Mouse (Mus musculus) cerebellum, postnatal 4 days (tissue): ENCODE data around the gene Sh3rf3.
"Not testable (repeated sequence)": the region's sequence is repeated elsewhere in the genome, so short reads cannot be mapped to it uniquely, and the experiment has no call there.

Experiments
- DNase-seq, 2 experiments: peaks; one replicate each; pipeline ENCODE4 v3.0.0; 2022; ENCODE audit warnings: low spot score in 2 of 2, mixed read lengths in 1 of 2

Sh3rf3 gene

DNA sequence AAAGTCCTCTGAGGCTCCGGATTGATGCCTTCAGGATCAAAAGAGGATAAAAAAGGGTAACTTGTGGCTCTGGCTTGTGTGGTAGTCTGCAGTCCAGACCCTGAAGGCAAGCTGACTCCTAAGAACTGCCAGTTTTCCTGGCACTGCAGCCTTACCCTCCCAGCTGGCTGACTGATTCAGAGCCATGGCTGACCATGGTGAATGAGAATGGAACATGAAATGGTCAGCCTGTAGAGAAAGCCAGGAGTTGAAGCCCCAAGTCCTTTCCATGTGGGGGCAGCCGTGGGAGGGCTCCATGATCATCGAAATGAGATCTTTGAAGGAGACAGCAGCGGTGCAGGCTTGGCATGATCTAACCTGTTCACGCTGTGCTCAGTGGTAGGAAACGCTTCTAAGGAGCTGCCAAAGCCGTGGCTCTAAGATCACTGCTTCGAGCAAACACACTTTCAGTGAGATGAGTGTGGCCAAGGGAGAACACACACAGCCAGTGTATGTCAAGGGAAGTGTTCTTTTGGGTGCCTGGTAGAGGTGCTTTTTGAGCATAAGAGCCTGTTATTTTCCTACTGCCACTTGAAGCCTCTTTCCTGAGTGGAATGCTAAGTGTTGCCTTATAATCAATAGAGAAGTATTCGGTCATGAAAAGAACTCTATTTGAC lies 168.6 kb downstream of the Sh3rf3 start:
- peak in 1 of 2 experiments; percentile 24 for DNase-seq

DNA sequence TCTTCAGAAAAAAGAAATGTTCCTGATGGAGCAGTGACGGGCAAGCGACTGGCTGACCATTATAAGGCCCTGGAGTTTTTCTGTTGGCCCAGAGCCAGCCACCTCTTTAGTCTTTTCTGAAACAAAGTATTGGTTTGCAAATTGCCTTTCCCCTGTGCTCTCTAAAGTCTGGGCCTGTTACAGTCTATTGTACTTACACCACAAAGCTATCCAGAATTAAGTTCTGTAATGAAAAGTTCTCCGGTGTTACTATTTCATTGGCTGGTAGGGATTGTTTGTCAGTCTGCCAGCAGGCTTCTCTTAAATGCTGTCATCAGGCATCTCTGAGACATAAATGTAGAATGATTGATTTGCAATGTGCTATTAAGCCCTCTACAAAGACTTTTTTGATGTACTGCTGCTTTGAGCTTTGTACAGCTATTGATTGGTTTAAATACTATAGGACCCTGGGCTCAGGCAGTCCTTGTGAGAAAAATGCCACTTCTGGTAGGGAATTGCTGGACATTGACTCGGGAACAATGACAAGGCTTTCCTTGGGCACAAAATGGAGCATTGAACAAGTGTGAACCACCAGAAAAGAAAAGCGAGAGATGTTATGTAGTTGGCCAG lies 169.5 kb downstream of the Sh3rf3 start:
- DNase-seq = no peak

DNA sequence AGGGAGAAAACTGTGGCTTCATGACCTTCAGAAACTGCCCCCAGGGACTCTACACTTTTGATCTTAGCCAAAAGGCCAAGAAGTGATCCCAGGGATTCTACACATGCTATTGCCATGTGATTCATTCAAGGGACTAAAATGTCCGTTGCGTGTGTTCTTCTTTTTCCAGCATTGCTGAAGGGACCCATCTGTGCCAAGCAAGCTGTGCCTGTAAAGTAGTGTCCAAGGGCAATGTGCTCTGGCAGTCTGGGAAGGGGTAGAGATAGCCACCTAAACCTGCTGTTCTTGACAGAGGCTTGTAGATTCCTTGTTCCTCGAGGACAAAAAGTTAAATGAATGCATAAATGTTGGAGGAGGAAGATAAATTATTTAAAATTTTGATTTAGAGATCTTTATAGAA lies 178.5 kb downstream of the Sh3rf3 start:
- no peak for DNase-seq

DNA sequence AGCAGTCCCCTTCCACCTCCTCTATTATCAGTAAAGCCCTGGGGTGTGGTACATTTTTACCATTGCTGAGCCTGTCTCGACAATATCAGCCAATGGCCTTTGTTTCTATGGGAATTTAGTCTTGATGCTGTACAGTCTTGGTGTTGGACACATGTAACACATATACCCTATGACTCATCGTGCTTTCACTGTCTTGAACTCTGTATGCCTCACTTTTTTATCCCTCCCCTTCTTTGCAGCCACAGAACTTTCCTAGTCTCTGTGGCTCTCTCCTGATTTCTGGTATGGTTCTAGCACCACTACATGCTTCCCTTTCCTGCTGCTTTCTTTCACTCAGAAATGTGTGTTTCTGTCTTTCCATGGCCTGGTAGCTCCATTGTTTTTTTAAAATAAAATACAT lies 181.6 kb downstream of the Sh3rf3 start:
- DNase-seq = no peak

DNA sequence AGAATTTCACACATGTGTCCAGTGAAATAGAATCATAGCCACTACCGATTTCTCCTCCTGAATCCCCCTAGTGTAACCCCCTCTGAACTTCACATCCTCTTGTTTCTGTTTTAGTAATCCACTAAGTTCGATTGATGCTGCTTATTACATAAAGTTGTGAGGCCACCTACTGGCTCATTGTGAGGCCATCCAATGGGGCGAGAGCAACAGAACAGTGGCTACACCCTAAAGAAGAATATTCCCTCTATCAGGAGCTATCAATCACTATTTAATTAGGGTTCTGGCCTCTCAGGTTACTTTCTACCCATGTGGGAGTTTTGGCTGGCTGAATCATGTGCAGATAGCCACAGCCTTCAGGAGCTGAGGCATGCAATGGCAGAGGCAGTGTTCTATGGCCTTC lies 182.0 kb downstream of the Sh3rf3 start:
- DNase-seq = no peak

DNA sequence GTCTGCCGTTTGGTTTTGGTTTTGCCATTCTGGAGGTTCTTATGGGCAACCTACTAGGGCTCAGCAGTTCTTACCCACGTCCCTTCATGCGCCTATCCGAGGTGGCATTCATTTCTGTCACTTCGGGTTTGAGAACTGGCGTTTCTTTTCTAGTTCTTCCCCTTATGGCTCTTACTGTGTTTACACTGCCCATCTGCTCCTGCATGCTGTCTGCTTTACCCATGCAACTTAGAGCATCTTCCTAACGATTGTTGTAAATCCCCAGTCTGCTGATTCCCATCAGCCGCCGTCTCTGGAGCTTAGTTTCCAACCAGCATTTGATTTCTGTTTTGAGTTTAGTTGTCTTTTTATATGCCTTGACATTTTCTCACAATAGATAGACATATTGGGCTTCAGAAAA lies 189.2 kb downstream of the Sh3rf3 start:
- no peak for DNase-seq

DNA sequence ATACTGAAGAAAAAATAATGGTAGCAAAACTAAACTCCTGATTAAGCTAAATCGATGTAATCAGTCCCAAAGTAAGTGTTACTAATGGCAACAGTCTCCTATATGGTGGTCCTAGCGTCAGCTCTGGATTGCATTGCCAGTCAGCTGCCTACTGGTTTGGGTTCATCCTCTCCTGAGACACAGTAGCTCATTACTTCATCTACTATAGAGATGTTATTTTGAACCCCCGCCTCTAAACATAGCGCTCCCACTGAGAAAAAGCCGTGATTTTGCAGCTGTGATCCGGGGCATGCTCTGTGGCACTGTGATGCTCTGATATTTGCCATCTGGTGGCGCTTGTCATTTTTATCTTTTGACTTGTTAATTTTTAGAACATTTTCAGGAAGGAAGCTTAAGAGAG lies 198.3 kb downstream of the Sh3rf3 start:
- DNase-seq = no peak

DNA sequence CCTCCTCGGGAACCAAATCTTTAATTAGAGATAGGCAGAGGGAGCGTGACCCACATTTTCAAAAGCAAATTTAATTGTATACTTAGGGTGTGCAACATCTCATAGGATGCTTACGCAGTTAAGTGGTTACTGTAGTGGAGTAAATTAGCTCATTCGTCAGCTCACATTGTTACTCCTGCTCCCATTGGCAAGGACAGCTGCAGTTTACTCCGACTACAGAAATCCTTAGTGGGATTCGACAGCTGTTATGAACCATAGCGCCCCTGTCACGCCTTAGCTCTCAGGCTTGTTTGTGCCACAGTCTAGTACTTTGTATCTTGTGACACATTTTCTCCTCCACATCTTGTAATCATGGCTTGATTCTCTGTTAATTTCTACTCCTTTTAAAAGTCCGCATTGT lies 200.5 kb downstream of the Sh3rf3 start:
- no peak for DNase-seq

DNA sequence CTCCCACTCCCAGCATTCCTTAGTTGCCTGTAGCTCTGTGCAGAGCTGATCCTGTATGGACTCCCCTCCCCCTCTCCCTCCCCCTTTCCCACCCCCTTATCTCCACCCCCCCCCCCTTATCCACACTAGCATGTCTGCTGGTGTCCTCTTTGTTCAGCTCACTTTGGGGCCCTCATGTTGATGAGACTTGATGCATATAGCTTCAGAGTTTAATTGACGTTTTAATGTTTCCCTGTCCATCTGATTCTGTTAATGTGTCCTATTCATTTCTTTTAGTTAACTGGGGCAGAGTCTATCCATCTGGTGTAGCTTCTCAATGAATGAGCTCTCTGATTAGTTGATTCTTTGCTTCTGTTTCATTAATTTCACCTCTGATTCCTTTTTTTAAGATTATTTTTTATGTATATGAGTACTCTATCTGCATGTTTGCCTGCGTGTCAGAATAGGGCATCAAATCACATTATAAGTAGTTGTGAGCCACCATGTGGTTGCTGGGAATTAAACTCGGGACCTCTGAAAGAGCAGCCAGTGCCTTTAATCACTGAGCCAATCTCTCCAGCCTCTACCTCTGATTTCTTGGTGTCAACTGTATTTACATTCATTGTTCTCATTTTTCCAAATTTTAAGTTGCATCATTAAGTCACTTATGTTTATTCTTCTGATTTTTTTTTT lies 206.3 kb downstream of the Sh3rf3 start:
- DNase-seq = no peak

DNA sequence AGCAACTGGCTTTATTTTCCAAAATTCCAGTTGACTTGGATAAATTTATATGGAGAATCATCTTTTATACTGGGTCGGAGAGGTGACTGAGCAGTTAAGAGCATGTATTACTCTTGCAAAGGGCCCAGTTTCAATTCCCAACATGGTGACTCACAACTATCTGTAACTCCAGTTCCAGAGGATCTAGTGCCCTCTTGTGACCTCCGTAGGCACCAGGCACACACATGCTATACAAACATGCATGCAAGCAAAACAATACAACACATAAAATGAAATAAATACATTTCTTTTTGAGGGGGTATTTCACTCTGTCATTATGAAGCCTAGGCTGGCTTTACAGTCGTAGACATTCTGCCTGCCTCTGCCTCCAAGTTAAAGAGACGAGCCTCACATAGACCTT lies 237.3 kb downstream of the Sh3rf3 start:
- DNase-seq = no peak

DNA sequence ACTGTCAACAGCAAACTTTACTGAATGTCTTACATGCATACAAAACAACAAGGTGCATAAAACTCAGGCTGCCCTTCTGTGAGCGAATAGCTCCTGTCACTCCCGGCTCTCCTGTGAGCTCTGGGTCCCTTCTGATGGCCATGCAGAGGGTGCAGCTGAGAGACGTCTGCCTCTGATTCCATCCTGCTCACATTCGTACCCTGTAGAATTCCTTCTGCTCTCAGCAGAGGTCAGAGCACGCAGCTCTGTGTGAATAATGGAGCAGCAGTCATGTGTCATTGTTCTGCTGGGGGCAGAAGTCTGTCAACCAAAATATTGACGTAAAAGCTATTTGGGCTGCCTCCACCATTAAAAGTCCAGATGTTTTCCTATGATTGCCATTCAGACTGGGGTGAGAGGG lies 243.1 kb downstream of the Sh3rf3 start:
- DNase-seq = no peak

DNA sequence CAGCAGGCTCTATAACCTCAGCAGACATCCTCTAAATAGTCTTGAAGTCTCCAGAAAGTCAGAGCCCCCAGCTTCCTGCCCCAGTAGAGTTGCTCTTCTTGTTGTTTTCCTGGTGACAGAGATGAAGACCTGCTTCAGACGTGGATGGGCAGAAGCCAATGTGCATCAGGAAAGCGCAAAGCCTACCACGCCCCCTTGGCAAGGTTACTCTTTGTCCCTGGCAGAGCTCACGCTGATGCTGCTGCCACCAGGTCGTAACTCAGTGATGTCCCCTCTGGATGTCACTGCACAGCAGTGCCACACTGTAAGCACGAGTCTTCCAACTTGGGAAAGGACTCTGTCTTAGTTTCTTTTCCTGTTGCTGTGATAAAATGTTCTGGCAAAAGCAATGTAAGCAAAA lies 253.6 kb downstream of the Sh3rf3 start:
- DNase-seq = no peak

DNA sequence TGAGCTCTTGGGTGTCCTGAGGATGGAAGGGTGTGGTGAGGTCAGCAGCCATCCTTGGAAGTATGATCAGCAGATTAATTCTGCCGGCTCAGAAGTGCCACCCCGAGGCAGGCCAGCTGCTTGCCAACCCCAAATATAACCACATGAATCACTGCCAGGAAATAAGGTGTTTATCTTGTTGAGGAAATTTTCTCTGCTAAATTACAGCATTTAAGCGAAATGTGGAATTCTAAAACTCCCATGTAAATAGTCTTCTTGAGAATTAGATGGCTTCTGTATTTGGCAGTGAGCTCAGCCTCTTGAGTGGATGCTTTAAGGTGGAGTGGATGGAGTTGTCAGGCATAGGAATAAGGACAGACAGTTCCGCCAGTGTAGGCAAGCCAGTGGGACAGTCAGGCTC lies 259.7 kb downstream of the Sh3rf3 start:
- no peak for DNase-seq

DNA sequence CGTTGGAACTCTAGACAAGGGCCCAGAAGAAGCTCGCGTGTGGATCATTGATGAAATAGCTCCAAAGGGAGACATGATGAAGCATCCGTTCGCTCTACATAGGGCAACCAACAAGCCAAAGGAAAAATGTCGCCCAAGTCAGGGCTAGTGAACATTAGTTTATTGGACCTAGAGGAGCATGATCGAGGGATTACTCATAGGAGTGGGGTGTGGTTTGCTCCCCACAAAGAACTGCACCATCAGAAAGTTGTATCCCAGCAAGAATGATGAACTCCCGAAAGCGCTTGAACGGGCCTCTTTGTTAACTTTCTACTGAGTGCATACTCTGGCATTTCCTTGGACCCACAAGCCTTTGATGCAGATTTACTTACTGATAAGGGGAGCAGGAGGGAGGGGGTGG lies 263.5 kb downstream of the Sh3rf3 start:
- no peak for DNase-seq

DNA sequence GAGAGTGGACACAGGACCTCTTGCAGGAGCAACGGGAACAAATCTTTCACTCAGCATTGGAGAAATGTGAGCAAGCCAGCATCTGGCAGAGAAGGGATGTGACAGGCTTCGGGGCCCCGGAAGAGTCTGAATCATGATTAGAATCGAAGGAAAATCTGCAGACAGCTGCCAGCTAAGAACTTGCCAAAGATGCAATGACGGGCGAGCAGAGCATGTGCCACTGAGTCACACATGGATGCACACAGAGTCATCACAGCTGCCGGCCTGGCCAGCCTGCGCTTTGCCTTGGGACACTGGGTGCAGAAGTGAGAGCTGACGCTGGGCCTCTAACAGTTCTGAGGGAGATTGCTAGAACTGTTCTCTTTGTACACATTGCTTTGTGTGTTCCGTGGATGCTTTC lies 264.8 kb downstream of the Sh3rf3 start:
- DNase-seq = peak in 1 of 2 experiments; percentile 60

DNA sequence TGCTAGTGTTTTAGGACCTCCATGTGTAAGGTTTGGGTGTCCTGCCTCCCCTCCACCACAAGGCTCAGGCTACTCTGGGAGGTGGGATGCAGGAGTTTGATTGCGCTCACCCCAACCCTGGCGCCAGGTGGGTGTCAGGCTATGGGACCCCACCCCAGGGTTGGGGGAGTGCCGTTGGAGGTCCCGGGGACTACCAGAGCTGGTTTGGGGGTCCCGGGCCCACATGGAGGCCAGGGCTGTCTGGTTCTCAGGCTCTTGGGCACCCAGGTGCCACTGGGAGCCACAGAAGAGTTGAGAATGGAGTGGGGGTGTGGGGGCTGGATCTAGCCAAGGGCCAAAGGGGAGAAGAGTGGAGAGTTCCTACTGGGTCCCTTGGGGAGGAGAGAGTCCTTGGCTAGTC lies 272.4 kb downstream of the Sh3rf3 start:
- DNase-seq = no peak

DNA sequence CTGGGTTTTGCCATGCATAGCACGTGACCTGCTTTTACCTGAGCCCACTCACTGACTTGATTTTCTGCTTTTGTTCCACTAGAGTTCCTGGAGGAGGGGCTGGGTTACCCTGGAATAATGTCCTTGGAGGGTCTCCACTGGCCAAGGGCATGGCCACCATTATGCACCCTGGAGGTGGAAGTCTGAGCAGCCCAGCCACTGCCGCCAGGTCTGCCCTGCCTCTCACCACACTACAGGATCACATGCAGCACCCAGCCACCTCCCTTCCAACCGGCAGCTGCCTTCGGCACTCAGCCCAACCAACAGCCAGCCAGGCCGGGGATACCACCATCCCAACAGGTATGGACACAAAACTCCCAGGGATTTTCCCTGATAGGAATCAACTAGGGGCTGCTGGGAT lies 273.4 kb downstream of the Sh3rf3 start:
- no peak for DNase-seq

DNA sequence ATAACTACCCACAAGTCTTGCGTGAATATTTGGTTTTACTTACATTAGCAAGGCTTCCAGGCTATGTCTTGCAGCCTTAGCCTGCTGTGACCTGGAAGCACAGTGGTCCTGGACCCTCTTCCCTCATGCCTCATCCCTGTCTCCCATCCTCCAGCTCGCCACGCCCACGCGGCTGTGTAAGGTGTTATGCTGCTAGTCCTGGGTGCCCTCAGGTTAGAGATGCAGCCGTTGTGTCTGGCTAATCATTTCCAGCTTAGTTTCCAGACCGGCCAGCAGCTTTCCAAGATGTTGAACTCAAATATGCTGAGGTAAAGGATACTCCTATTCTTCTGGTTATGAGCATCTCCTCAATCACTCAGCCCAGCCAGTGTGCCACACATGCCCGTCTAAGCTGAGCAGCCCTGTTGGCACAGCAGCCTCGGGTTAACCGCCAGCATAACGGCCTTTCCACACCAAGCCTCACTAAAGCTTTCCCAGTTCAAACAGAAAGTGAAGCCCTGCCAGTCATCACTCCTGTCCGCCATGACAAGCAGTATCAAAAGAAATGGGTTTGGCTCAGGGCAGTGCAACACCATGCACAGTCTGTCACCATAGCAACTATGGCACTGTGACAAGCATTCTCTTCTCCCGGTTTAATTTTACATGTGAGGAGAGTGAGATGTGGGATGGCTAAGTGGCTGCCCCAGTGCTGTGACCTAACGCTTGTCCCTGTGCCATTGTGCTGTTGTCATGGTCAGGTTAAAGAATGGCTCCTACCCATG lies 276.9 kb downstream of the Sh3rf3 start:
- DNase-seq = peak in 1 of 2 experiments; percentile 68

DNA sequence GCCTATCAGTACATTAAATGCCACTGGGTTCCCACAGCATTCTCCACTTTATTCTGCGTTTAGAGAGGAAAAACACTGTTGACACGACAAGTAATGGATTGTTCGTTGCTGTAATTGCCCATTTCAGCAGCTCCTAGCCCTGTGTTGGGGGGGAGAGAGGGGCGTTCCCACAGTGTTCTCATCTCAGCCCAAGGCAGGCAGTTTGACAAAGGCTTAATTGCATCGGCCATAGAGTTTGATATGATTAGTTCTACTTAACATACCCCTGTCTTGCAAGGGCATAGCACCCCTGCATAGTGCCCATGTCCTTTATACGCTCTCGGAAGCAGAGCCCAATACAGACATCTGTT lies 277.4 kb downstream of the Sh3rf3 start:
- DNase-seq = no peak

DNA sequence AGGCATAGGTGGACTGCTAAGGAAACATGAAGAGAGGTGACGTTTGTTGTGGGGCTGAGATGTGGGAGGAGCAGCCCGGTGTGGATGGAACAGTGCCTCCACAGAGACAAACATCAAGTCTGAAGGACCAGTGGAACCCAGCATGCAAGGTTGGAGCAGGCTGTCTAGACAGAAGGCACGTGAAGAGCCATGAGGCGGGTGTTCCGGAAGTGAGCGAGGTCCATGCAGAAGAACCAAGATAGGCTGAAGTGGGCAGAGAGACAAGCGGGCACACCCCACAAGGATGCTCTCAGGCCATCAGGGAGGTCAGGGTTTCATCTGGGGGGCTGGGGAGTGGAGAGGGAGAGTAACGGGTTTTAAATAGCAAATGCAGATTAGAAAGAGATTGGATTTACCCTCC lies 278.4 kb downstream of the Sh3rf3 start:
- no peak for DNase-seq

DNA sequence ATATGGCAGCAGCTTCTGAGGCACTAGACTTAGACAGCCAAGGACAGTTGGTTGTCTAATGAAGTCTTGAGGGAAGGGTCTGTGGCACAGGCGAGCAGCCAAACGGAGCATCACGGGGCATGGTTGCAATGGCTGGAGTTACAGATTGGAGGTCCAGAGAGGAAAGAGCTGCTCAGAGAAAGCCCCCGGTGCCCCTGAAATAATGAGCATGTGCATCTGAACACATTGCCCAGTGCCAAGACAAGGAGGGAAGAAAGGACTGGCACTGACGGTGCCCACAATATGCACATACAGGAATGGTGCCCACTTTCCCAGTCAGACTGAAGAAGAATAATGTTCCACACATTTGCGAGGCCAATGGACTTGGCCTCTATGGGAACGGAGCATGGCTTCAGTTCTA lies 278.8 kb downstream of the Sh3rf3 start:
- DNase-seq = peak in 1 of 2 experiments; percentile 55

DNA sequence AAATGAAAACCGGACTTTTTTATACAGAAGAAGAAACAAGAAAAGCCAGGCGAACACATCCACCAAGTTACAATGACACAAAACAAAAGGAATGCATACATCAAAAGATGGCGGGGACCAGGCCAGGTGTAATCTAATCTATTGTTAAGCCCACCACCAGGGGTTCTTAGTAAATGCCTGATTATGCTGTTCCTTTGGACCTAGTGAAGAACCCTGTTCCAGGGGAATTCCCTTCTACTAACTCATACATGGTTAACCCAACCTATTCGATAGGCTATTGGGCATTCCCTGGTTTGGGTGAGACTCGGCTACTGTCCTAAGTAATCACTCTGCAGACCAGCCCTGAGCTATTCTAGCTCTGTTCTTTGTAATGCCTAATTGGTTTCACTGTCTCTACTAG lies 289.9 kb downstream of the Sh3rf3 start:
- DNase-seq = not testable (repeated sequence)

DNA sequence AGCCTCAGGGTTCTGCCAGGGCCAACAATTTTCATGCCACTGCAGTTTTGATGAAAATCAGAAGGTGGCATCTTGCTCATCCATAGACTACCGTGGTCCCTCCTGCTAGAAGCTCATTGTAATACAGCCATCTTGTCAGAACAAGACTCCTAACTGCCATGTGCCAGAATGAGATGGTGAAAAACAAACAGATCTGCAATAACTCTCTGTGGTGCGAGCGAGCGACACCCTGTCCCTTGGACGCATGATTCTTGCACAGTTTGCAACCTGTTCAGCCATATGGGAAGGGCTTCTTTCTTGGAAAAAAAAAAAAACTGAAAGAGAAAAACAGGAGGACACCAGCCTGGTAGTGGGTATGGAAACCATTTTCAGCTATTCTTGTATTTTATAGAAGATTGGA lies 291.5 kb downstream of the Sh3rf3 start:
- DNase-seq = no peak
